Mouse (Mus musculus): ENCODE data around the gene Phc2. TPM values are rescaled to one million over a fixed set of nuclear protein-coding genes. Genes with fewer than 3 reads are reported as not detected.

Gene Phc2
- 11.7 TPM for polyA plus RNA-seq (2017; shearing (Covaris generic))

DNA sequence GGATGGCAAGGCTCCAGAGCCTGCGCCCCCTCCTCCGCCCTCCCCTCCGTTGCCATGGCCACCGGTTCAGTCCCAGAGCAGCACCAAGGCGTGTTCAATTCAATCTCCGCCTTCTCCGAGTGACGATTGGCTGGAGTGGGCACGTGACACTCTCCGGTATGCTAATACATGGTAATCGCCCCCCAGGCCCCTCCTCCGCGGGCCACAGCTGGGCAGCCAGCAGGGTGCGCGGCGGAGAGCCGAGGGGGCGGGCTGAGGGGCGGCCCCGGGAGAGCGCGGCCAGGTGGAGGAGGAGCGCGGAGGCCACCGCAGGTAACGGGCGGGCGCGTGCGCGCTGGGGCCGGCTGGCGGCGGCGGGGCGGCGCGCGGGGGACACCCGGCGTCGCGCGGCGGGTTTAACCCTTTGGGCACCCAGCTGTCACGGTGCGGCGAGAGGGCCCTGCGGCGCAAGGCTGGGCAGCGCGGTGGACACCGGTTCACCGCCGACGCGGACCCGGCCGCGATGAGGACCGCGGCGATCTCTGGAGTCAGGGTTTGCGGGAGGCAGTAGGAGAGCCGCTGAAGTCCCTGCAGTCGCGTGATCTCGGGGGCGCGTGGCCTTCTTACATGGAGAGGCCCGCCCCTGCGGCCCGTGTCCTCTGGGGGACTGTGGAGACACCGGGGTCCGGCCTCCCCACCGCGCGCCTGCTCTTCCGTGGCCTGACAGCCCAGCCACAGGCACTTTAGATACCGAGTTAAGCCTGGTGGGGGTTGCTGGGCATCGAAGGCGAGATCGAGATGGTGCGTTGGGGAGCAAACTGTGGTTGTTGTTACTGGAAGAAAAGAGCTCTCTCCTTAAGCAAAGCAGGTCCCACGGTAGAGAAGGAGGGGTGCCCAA, at the start of gene Phc2:
TSS of gene Phc2 (plus strand) at position 198 of the 877 bp plus-strand sequence.

DNA sequence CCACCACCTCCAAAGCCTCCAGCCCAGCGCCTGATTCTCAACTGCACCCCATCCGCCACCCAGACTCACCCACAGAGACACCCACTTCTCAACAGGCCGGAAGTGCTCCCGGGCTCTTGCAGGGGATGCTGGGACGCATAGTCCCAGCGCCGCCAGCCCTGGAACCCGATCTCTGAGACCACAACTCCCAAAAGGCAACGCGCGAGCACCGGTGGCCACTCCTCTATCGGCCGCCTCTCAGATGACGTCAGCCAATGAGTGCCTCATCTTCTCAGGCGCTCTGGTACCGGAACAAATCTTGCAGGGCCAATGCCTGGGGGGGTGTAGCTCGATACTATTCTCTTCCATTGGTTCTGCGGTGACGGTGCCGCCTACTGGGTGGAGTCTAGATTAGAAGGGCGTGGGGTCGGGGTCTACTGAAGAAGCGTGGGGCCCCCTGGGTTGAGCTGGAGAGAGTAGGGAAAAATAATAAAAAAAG, 44.5 kb upstream of the Phc2 start, which contains the start of gene Zscan20:
TSS of gene Zscan20 (minus strand) at position 174 of the 478 bp plus-strand sequence.

DNA sequence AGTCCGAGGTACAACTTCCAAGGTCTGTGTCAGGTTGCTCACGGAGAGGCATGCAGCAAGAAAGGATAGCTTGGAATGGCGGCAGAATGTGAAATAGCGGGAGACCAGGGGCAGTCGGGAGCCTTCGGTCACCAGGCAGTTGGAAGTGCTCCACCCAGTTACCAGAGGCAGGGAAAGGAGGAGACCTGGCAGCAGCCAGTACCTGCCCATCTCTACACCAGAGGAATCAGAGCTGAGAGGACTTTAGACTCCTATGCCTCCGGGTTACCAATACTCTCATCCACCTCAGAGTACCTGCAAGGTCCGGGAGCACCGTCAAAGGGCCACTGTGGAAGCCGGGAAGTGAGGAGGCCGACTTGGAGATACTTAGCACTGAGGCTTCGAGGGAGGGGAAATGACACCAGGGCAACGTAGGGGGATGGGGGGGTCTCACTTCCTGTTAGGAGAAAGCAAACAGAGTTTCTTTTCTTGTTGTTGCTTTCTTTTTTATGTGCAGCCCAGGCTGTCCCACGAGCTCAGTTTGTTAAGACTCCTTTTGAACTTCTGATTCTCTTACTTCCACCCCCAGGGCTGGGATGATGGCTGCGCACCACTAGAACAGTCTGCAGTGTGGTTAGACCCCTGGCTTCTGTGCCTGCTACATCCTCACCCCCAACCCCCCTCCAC, 36.1 kb upstream of the Phc2 start, which contains the start of gene Tlr12:
TSS of gene Tlr12 (minus strand) at position 374 of the 666 bp plus-strand sequence.

DNA sequence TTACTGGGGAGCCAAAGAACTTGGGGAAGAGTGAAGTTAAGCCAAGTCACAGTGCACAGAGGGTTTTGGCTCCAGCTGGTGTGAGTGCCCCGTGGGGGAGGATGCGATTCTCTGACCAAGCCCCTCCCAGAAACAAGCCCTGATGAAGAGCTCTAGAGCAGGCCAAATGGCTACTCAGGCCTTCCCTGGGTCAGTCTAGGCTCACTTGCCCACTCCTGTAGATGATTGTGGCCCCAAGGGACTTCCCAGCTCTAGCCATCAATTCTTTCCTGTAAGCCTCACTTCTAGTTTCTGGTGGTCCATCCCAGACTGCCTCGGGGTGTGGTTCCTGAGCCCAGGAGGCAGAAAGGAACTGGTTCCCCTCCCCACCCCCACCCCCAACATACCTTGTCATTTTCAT, 100.6 kb downstream of the Phc2 start, which contains the start of gene A3galt2:
TSS of gene A3galt2 (plus strand) at position 301 of the 400 bp plus-strand sequence.

Other genes starting within 250 kb of the Phc2 start
- 12.9 TPM for gene Zscan20, start 44.6 kb upstream of the Phc2 start, polyA plus RNA-seq (2017; shearing (Covaris generic))
- gene Tlr12, start 36.1 kb upstream of the Phc2 start, polyA plus RNA-seq (2017; shearing (Covaris generic)), result 7.8 TPM
- gene A3galt2, start 100.7 kb downstream of the Phc2 start, polyA plus RNA-seq (2017; shearing (Covaris generic)), result 0.11 TPM
- 23.7 TPM for gene Zfp362, start 151.3 kb downstream of the Phc2 start, polyA plus RNA-seq (2017; shearing (Covaris generic))
- gene Trim62, start 228.9 kb downstream of the Phc2 start, polyA plus RNA-seq (2017; shearing (Covaris generic)), result 0.98 TPM

Data from inflammation-experienced regulatory T-cells, adult 16 weeks (primary cell).